Mouse (Mus musculus): ENCODE measurements around the gene Fbxo46. TPM values are rescaled to one million over a fixed set of nuclear protein-coding genes. Genes with fewer than 3 reads are reported as not detected.

The Fbxo46 gene
- polyA plus RNA-seq, 1 experiment = 29.2 TPM

GRCm38 (mm10) chr7:19179936-19180335 lies 60.3 kb downstream of the Fbxo46 start:
- Histone ChIP-seq H3K27ac (ENCODE audit: control insufficient read depth, insufficient read depth, low read length) (no peak overlapping the region), H3K4me3 (ENCODE audit: control insufficient read depth, insufficient read depth, low read length) (no peak overlapping the region), H3K4me1 (replicated peaks; ENCODE audit: control insufficient read depth, insufficient read depth, low read length) (peaks cover 17% of the 10 kb centered on the region), H3K36me3 (ENCODE audit: control insufficient read depth, insufficient read depth, low read length) (no peaks in the 10 kb centered on the region), H3K27me3 (ENCODE audit: control insufficient read depth, insufficient read depth, low read length) (peaks cover 23% of the 10 kb centered on the region)
- no peak for DNase-seq
- WGBS = 60% methylated on average over 6 of the region's 6 CpGs
- TF ChIP-seq POLR2A (IDR thresholded peaks at IDR 0.05; ENCODE audit: control insufficient read depth, extremely low read depth, insufficient read depth, low read length, poor library complexity) = no peak
- TF ChIP-seq CTCF (IDR thresholded peaks at IDR 0.05; ENCODE audit: borderline replicate concordance, control insufficient read depth, extremely low read depth, insufficient read depth, low read length, poor library complexity) = no peak

- Histone ChIP-seq H3K4me3 (ENCODE audit: control insufficient read depth, insufficient read depth, low read length) (peak overlapping the region; percentile 55), H3K4me1 (replicated peaks; ENCODE audit: control insufficient read depth, insufficient read depth, low read length) (peaks cover 17% of the 10 kb centered on the region), H3K27me3 (ENCODE audit: control insufficient read depth, insufficient read depth, low read length) (peaks cover 21% of the 10 kb centered on the region), H3K27ac (ENCODE audit: control insufficient read depth, insufficient read depth, low read length) (no peak overlapping the region), H3K36me3 (ENCODE audit: control insufficient read depth, insufficient read depth, low read length) (no peaks in the 10 kb centered on the region)
- TF ChIP-seq POLR2A (IDR thresholded peaks at IDR 0.05; ENCODE audit: control insufficient read depth, extremely low read depth, insufficient read depth, low read length, poor library complexity) (0 out of 2 replicates have a peak, but pooled peaks have one; percentile 33), CTCF (IDR thresholded peaks at IDR 0.05; ENCODE audit: borderline replicate concordance, control insufficient read depth, extremely low read depth, insufficient read depth, low read length, poor library complexity) (no peak)
- WGBS = under 1% methylated on average over 27 of the region's 27 CpGs
- DNase-seq = peak; percentile 65
Observed at GRCm38 (mm10) chr7:19180862-19181429, 61.3 kb downstream of the Fbxo46 start.

GRCm38 (mm10) chr7:19184250-19184649 lies 64.6 kb downstream of the Fbxo46 start:
- Histone ChIP-seq H3K36me3 (ENCODE audit: control insufficient read depth, insufficient read depth, low read length) (no peaks in the 10 kb centered on the region), H3K27ac (ENCODE audit: control insufficient read depth, insufficient read depth, low read length) (no peak overlapping the region), H3K4me3 (ENCODE audit: control insufficient read depth, insufficient read depth, low read length) (no peak overlapping the region), H3K4me1 (replicated peaks; ENCODE audit: control insufficient read depth, insufficient read depth, low read length) (peaks cover 12% of the 10 kb centered on the region), H3K27me3 (ENCODE audit: control insufficient read depth, insufficient read depth, low read length) (peaks cover 5% of the 10 kb centered on the region; the same call in 1 of the 2 replicates)
- no peak for TF ChIP-seq CTCF (IDR thresholded peaks at IDR 0.05; ENCODE audit: borderline replicate concordance, control insufficient read depth, extremely low read depth, insufficient read depth, low read length, poor library complexity)
- TF ChIP-seq POLR2A (IDR thresholded peaks at IDR 0.05; ENCODE audit: control insufficient read depth, extremely low read depth, insufficient read depth, low read length, poor library complexity) = no peak
- no peak for DNase-seq
- WGBS = 95% methylated on average over 2 of the region's 2 CpGs

- no peak for TF ChIP-seq CTCF (IDR thresholded peaks at IDR 0.05; ENCODE audit: borderline replicate concordance, control insufficient read depth, extremely low read depth, insufficient read depth, low read length, poor library complexity)
- TF ChIP-seq POLR2A (IDR thresholded peaks at IDR 0.05; ENCODE audit: control insufficient read depth, extremely low read depth, insufficient read depth, low read length, poor library complexity) = no peak
- no peak overlapping the region for H3K27ac ChIP-seq (ENCODE audit: control insufficient read depth, insufficient read depth, low read length)
- 83% methylated on average over 6 of the region's 6 CpGs for WGBS
- no peak overlapping the region for H3K4me3 ChIP-seq (ENCODE audit: control insufficient read depth, insufficient read depth, low read length)
- H3K4me1 ChIP-seq (replicated peaks; ENCODE audit: control insufficient read depth, insufficient read depth, low read length) = peaks cover 8% of the 10 kb centered on the region
- DNase-seq = no peak
- H3K27me3 ChIP-seq (ENCODE audit: control insufficient read depth, insufficient read depth, low read length) = peaks cover under 1% of the 10 kb centered on the region; the same call in 1 of the 2 replicates
- no peaks in the 10 kb centered on the region for H3K36me3 ChIP-seq (ENCODE audit: control insufficient read depth, insufficient read depth, low read length)
Observed at GRCm38 (mm10) chr7:19184758-19185157, 65.1 kb downstream of the Fbxo46 start.

Other genes with a start within 250 kb of the Fbxo46 start
- gene Pglyrp1, start 248.5 kb upstream of the Fbxo46 start, polyA plus RNA-seq (2012; rRNA removed) = 49.8 and 59.4 TPM in 2 replicates
- 56.5 and 67.1 TPM in 2 replicates for gene Ccdc61, start 209.4 kb upstream of the Fbxo46 start, polyA plus RNA-seq (2012; rRNA removed)
- 0.39 and 0.40 TPM in 2 replicates for gene Nova2, start 194.0 kb upstream of the Fbxo46 start, polyA plus RNA-seq (2012; rRNA removed)
- 0.12 TPM in 1 of 2 replicates, not detected in the other for gene Nanos2, start 132.5 kb upstream of the Fbxo46 start, polyA plus RNA-seq (2012; rRNA removed)
- 3.6 and 5.0 TPM in 2 replicates for gene Mypop, start 128.6 kb upstream of the Fbxo46 start, polyA plus RNA-seq (2012; rRNA removed)
- gene Irf2bp1, start 115.8 kb upstream of the Fbxo46 start, polyA plus RNA-seq (2012; rRNA removed) = 67.2 and 76.3 TPM in 2 replicates
- 0.51 and 0.69 TPM in 2 replicates for gene Foxa3, start 96.3 kb upstream of the Fbxo46 start, polyA plus RNA-seq (2012; rRNA removed)
- 150 and 189 TPM in 2 replicates for gene Sympk, start 95.5 kb upstream of the Fbxo46 start, polyA plus RNA-seq (2012; rRNA removed)
- gene Rsph6a, start 65.2 kb upstream of the Fbxo46 start, polyA plus RNA-seq (2012; rRNA removed) = 0.05 and 0.18 TPM in 2 replicates
- gene Dmwd, start 43.6 kb upstream of the Fbxo46 start, polyA plus RNA-seq (2012; rRNA removed) = 50.7 and 55.6 TPM in 2 replicates
- gene Dmpk, start 36.0 kb upstream of the Fbxo46 start, polyA plus RNA-seq (2012; rRNA removed) = 108 and 154 TPM in 2 replicates
- gene Six5, start 25.3 kb upstream of the Fbxo46 start, polyA plus RNA-seq (2012; rRNA removed) = 14.8 and 20.0 TPM in 2 replicates
- gene Gm4969, start 1.5 kb upstream of the Fbxo46 start, polyA plus RNA-seq (2012; rRNA removed) = 0.24 and 0.31 TPM in 2 replicates
- 15.3 and 18.2 TPM in 2 replicates for gene Qpctl, start 29.4 kb downstream of the Fbxo46 start, polyA plus RNA-seq (2012; rRNA removed)
- 32.8 and 36.7 TPM in 2 replicates for gene Snrpd2, start 29.9 kb downstream of the Fbxo46 start, polyA plus RNA-seq (2012; rRNA removed)
- 0.73 and 0.79 TPM in 2 replicates for gene Gipr, start 46.3 kb downstream of the Fbxo46 start, polyA plus RNA-seq (2012; rRNA removed)
- 38.9 and 40.3 TPM in 2 replicates for gene Eml2, start 56.6 kb downstream of the Fbxo46 start, polyA plus RNA-seq (2012; rRNA removed)
- 4.2 and 5.5 TPM in 2 replicates for gene Gpr4, start 92.7 kb downstream of the Fbxo46 start, polyA plus RNA-seq (2012; rRNA removed)
- gene Opa3, start 108.5 kb downstream of the Fbxo46 start, polyA plus RNA-seq (2012; rRNA removed) = 46.5 and 46.7 TPM in 2 replicates
- gene Vasp, start 152.0 kb downstream of the Fbxo46 start, polyA plus RNA-seq (2012; rRNA removed) = 325 and 327 TPM in 2 replicates
- 0.57 and 0.63 TPM in 2 replicates for gene Ppm1n, start 160.2 kb downstream of the Fbxo46 start, polyA plus RNA-seq (2012; rRNA removed)
- gene Rtn2, start 162.8 kb downstream of the Fbxo46 start, polyA plus RNA-seq (2012; rRNA removed) = 3.0 and 19.9 TPM in 2 replicates
- 1.8 and 1.9 TPM in 2 replicates for gene Fosb, start 190.2 kb downstream of the Fbxo46 start, polyA plus RNA-seq (2012; rRNA removed)
- gene Ercc1, start 224.9 kb downstream of the Fbxo46 start, polyA plus RNA-seq (2012; rRNA removed) = 62.3 and 63.6 TPM in 2 replicates
- gene Cd3eap, start 239.6 kb downstream of the Fbxo46 start, polyA plus RNA-seq (2012; rRNA removed) = 7.5 and 8.0 TPM in 2 replicates
- gene Ppp1r13l, start 239.9 kb downstream of the Fbxo46 start, polyA plus RNA-seq (2012; rRNA removed) = 13.6 and 14.2 TPM in 2 replicates